Mouse (Mus musculus) G1E-ER4 (cell line): ENCODE measurements around the gene Stap2. TPM values are rescaled to one million over a fixed set of nuclear protein-coding genes. Genes with fewer than 3 reads are reported as not detected.

Experiments used
- GATA1 ChIP-seq: IDR thresholded peaks from one replicate; pipeline ENCODE4 v1.8.0; 2012; ENCODE audit warnings: low read length, inconsistent platforms
- polyA plus RNA-seq: library from polyadenylated mRNA; stranded (reverse); fragments of >175 nt; gene quantifications from 2 replicates; pipeline ENCODE4 v1.2.3, GENCODE M21; 2012

Gene Stap2
- polyA plus RNA-seq, 1 experiment, result 0.06 TPM

DNA sequence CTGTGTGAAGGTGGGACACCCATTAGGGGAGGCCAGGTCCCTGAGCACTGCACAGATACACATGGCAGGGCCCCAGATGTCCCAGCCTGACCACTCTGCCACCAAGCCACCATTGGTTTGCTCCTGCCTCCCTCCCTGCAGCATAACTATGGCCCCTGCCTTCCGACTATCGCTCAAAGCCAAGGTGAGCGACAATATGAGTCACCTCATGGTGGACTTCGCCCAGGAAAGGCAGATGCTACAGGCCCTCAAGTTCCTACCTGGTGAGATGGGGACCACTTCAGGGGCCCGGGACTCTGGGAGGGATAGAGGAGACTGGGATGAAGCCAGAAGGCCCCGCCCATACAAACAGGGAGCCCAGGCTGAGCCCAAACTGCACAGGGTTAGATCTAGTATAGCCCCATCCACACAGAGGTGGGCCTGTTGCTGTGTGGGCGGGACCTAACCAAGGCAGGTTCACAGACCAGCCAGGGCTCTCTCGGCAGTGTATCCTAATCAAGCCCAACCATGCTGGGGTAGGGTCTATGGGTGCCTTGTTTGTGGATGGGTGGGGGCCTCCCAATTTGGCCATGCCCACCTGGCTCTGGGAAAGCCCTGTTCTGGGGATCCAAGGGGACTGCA lies 15.0 kb downstream of the Stap2 start:
- no peak for TF ChIP-seq GATA1

DNA sequence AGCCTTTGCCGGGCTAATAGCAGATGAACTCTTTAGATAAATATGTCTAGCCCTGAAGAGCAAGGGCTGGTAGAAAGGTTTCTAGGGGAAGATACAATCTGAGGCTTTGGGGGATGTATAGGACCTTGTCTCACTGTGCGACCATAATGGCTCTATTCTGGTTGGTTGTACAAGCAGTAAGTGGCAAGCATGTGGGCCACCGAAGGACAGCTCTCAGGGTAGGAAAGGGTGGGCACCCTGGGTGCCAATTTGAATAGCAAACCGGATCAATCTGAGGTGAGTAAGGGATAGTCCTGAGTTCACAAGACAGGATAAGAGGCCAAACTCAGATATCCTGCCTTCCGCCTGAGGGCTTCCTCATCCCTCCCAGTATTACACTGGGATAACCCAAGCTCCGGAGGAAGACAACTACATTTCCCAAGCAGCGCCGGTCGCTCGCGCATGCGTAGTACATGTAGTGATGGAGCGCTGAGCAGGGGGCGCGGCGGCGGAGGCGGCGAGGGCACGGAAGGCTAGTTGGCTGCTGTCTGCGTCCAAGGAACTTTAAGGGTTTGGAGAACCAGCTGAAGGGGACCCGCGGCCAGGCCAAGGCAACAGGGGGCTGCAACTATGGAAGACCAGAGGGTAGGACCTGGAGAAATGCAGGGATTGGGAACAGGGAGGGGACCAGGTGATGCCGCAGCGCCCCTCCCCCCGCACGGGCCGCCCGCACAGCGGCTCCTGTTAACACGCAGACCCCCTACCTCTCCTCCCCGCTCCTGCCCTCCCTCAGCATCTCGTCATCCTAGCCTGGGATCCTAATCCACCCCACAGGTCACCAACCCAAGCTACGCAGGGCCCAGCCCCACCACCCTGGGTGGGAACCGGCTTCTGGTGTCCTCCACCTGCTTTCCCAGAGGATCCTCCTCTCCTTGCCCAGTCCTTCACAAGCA lies 19.1 kb downstream of the Stap2 start, which contains the start of gene Fsd1:
Fsd1 (plus strand) TSS at position 480 of the 932 bp plus-strand sequence.
- no peak for TF ChIP-seq GATA1

DNA sequence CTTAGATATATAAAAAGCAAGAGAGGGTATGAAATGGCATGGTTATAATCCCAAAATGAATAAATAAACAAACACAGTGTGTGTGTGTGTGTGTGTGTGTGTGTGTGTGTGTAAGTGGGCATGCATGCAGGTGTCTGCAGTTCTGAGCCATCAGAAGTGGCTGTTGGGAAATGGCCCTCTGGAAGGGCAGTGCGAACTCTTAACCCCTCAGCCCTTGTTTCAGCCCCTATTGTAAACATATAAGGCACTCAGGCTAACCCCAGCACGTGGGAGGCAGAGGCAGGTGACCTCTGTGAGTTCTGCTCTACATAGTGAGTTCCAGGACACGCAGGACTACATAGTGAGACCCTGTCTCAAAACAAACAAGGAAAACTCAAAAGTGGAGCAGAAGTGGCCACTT lies 28.1 kb downstream of the Stap2 start:
- no peak for TF ChIP-seq GATA1

DNA sequence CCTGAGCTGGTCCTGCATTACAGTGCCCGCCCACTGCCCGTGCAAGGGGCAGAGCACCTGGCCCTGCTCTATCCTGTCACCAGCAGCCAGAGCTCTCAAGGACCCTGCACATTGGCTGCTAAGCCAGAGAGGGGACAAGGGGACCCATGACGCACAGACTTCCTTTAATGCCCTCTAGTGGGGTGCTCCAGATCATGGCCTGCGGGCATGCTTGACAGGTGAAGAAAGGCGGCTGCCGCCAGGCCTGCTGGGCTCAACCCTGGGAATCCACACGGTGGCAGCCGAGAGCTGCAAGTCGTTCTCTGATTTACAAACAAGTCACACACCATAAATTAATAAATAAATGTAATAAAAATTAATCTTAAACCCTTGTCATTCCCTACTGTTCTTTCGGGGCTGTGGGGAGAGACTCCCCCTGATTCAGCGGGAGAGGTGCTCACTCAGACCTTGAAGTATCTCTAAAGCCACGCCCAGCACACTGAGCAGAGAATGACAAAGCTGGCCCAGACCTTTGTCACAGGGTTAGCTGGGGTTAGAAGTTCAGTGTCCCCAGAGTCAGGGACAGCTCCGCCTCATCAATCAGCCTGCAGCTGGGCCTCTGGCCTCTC lies 29.0 kb downstream of the Stap2 start:
- no peak for TF ChIP-seq GATA1

DNA sequence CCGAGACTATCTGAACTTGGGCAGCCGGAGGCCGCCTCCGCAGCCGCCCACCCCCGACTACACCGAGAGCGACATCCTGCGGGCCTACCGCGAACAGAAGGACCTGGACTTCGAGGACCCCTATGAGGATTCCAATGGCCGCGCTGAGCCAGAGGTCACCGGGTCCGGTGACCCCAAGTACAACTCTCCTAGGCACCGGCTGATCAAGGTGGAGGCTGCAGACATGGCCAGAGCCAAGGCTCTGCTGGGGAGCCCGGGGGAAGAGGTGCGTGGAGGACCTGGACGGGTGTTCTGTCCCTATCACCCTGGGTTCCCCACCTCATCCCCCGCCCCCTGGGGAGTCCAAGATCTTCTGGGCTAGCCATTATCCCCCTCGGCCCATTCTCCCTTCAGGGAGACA lies 33.9 kb downstream of the Stap2 start:
- no peak for TF ChIP-seq GATA1

DNA sequence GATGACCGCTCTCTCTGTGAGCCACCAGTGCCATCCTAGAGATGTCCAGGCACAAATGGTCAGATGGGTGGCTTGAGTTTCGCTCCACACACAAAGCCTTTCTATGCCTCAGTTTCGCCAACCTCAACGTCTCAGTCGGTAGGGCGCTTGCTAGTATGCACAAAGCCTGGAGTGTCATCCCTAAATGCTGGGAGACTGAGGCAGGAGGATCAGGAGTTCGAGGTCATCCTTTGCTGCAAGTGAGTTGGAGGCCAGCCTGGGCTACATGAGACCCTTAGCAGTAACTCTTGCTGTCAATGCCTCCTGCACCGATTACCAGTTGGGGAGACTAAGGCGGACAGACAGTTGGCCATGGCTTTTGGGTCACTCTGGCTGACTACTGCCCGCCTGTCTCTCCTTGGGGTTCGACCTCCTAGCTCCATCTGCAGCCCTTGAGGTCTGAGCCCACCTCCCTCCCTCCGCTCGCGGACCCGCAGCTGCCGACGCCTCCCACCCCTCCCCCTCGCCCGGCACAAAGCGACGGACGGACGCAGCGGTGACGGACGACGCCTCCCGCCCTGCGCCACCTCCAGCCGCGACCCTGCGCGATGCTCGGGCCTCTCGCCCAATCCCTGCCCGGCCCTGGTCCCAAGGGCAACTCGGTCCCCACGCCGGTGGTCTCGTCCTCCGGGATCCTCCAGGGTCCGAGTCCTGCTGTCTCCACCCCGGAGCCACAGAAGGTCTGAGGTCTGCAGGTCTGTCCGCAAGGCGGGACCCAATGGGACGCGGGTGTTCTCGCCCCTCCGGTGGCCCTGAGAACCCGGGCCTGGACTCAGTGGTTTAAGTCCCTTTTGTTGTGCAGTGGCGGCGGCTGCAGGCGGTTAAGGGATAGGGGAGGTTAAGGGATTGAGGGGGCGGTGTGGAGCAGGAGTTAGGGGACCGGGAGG lies 35.2 kb downstream of the Stap2 start, which contains the start of gene Shd:
Shd (plus strand) TSS at position 502 of the 926 bp plus-strand sequence.
- TF ChIP-seq GATA1, result no peak

DNA sequence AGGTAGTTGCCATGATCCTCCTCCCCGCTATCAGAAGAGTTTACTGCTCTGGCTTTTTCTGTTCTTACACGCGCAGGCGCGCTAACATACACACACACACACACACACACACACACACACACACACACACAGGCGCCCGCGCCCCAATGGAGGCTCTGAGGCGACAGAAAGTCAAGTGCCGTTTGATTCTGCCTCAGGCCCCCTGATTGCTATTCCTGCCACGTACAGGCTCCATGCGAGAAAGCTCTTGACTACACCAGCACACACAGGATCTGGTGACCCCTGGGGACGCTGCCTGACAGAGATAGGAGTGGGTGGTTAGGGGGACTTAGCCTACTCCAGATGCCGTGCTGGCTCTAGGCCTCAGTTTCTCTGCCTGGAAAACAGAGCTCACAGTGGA lies 35.8 kb downstream of the Stap2 start:
- no peak for TF ChIP-seq GATA1

DNA sequence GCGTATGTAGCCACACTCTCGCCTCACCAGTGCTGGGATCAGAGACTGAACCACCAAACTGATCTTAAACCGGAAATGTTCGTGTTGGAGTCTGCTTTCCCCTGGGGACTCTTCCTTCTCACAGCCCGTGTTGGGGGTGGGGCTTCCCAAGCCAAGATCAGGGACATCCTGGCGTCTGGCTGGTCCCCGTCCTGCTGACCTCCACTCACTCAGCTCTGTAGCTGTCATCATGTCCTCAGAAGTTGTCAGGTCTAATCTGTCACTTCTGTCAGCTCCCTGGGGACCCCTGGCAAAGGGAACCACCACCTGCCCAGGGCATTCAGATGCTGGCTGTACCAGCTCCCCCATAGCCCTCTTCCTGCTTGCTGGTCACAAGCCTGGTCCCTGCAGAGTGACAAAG lies 37.2 kb downstream of the Stap2 start:
- TF ChIP-seq GATA1, result no peak

DNA sequence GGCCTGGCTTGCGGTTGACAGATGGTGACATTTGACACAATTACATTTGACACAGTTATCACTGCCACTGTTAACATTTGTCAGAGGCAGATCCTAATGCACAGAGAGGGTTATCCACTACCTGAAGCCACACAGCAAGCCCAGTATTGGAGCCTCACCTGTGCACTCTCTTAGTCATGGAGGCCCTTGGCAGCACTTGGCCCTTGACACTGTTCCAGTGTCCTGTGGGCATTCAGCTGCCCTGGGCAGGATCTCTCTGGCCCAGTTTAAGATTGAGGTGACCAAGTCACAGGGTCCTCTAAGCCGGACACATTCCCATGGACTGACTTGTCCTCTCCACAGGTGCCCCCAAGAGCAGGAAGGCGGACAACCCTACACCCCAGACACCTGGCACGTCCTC lies 38.2 kb downstream of the Stap2 start:
- TF ChIP-seq GATA1, result no peak

DNA sequence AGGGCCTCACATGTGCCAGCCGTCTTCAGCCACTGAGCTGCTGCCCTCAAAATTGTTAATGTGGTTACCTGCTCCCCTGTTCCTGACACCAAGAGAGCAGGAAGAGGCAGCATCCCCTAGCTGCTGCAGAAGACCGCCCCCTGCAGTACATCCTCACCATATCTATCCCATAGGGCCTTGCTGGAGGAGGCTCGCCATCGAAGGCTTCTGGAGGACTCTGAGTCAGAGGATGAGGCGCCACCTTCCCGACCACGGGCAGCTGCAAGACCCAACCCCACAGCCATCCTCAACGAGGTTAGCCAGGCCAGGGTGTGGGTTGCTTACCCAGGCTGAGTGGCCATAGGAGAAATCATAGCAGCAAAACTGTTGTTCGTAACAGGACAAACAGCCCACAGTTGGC lies 40.4 kb downstream of the Stap2 start:
- TF ChIP-seq GATA1, result no peak

DNA sequence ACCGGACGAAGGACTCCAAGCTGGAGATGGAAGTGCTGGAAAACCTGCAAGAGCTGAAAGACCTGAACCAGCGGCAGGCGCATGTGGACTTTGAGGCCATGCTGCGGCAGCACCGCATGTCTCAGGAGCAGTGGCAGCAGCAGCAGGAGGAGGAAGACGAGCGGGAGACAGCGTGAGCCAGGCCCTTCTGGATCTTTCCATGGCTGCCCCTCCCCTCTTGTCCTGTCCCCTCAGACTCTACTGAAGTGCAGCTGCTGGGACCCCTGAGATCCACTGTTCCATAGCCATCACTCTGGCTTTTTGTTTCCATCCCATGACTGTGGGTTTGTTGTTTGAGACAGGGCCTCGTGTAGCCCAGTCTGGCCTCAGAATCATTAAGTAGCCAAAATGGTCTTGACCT lies 40.9 kb downstream of the Stap2 start:
- TF ChIP-seq GATA1, result no peak

DNA sequence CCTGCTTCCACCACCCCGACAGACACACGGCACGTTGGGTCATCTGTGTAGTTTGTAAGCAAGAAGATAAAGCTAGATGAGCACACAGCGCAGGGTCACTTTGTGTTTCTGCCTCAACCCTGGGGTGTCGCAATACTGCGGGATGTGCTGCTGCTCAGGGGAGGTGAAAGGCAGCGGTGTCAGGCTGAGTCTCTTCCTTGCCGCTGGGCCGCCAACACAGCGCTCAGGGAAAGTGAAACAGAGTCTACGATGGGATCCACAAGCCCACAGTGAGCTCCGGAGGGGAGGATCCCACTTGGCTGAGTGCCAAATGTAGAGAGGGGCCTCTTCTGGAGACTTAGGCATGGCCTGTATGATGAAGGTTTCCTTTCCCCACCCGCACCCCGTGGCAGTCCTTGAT lies 42.2 kb downstream of the Stap2 start:
- TF ChIP-seq GATA1, result no peak

DNA sequence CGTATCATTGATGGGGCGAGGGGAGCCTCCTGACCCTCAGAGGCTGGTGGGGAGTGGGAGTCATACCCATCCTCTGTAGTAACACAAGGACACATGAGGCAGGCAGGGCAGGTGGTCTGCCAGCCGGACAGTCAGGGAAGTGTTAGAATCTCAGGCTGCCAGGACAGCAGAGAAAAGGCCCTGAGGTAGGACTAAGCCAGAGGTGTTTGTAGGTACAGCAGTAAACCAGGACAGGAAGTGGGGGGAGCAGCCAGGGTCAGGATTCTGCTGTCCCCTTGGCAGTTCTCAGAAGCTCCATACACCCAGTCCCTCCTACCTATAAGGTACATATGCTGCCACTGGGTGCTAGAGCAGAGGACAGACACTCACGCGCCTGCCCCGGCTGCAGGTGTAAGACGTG lies 43.8 kb downstream of the Stap2 start:
- TF ChIP-seq GATA1, result no peak

DNA sequence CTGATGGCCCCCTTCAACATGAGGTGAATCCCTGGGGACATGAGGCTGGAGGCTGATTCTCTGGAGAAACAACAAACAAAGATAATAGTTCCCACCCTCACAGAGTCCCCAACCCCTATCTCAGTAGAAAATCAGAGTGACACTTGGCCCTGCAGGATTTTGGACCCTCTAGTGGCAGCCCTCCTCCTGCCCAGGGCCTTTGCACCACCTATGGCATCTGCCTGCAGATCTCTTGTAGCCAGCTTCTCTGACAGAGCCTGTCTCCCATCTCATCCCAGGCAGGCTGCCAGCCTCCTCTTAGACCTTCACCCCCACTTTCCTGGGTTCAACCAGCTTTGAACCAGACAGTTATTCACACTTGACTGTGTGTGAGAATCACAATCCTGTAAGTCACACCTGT lies 44.6 kb downstream of the Stap2 start:
- TF ChIP-seq GATA1, result no peak
